Mouse (Mus musculus): ENCODE measurements around the gene Arg2. TPM values are rescaled to one million over a fixed set of nuclear protein-coding genes. Genes with fewer than 3 reads are reported as not detected.

Arg2 gene
- total RNA-seq (2017): 151 and 165 TPM in 2 replicates

- peak; percentile 95 for ATAC-seq (ENCODE audit: extremely low read depth, insufficient number of reproducible peaks, low FRiP score, poor library complexity, severe bottlenecking)
Observed at GRCm38 (mm10) chr12:79130299-79131177, at the start of gene Arg2. Gene Arg2, plus strand, starts transcription at chr12:79130777.

GRCm38 (mm10) chr12:79089182-79089812, 41.3 kb upstream of the Arg2 start, which contains the start of gene Pigh:
Gene Pigh, minus strand, starts transcription at chr12:79089651.
- peak; percentile 90 for ATAC-seq (ENCODE audit: extremely low read depth, insufficient number of reproducible peaks, low FRiP score, poor library complexity, severe bottlenecking)

GRCm38 (mm10) chr12:79092569-79092968, 38.0 kb upstream of the Arg2 start:
- ATAC-seq (ENCODE audit: extremely low read depth, insufficient number of reproducible peaks, low FRiP score, poor library complexity, severe bottlenecking): peak; percentile 59

GRCm38 (mm10) chr12:79097106-79097752, 33.3 kb upstream of the Arg2 start:
- ATAC-seq (ENCODE audit: extremely low read depth, insufficient number of reproducible peaks, low FRiP score, poor library complexity, severe bottlenecking): peak; percentile 57; the same call in 1 of the 2 replicates

- no peak for ATAC-seq (ENCODE audit: extremely low read depth, insufficient number of reproducible peaks, low FRiP score, poor library complexity, severe bottlenecking)
Observed at GRCm38 (mm10) chr12:79103773-79104172, 26.8 kb upstream of the Arg2 start.

- no peak for ATAC-seq (ENCODE audit: extremely low read depth, insufficient number of reproducible peaks, low FRiP score, poor library complexity, severe bottlenecking)
Observed at GRCm38 (mm10) chr12:79104544-79104943, 26.0 kb upstream of the Arg2 start.

GRCm38 (mm10) chr12:79105312-79105711, 25.3 kb upstream of the Arg2 start:
- ATAC-seq (ENCODE audit: extremely low read depth, insufficient number of reproducible peaks, low FRiP score, poor library complexity, severe bottlenecking): no peak

- no peak for ATAC-seq (ENCODE audit: extremely low read depth, insufficient number of reproducible peaks, low FRiP score, poor library complexity, severe bottlenecking)
Observed at GRCm38 (mm10) chr12:79118991-79119390, 11.6 kb upstream of the Arg2 start.

- no peak for ATAC-seq (ENCODE audit: extremely low read depth, insufficient number of reproducible peaks, low FRiP score, poor library complexity, severe bottlenecking)
Observed at GRCm38 (mm10) chr12:79122820-79123219, 7.8 kb upstream of the Arg2 start.

- ATAC-seq (ENCODE audit: extremely low read depth, insufficient number of reproducible peaks, low FRiP score, poor library complexity, severe bottlenecking): no peak
Observed at GRCm38 (mm10) chr12:79131178-79131675, 650 bp downstream of the Arg2 start.

GRCm38 (mm10) chr12:79131706-79132460, 1.3 kb downstream of the Arg2 start:
- peak; percentile 67 for ATAC-seq (ENCODE audit: extremely low read depth, insufficient number of reproducible peaks, low FRiP score, poor library complexity, severe bottlenecking)

GRCm38 (mm10) chr12:79134676-79135075, 4.1 kb downstream of the Arg2 start:
- no peak for ATAC-seq (ENCODE audit: extremely low read depth, insufficient number of reproducible peaks, low FRiP score, poor library complexity, severe bottlenecking)

- ATAC-seq (ENCODE audit: extremely low read depth, insufficient number of reproducible peaks, low FRiP score, poor library complexity, severe bottlenecking): no peak
Observed at GRCm38 (mm10) chr12:79135105-79135504, 4.5 kb downstream of the Arg2 start.

- ATAC-seq (ENCODE audit: extremely low read depth, insufficient number of reproducible peaks, low FRiP score, poor library complexity, severe bottlenecking): no peak
Observed at GRCm38 (mm10) chr12:79136949-79137348, 6.4 kb downstream of the Arg2 start.

GRCm38 (mm10) chr12:79138999-79139398, 8.4 kb downstream of the Arg2 start:
- ATAC-seq (ENCODE audit: extremely low read depth, insufficient number of reproducible peaks, low FRiP score, poor library complexity, severe bottlenecking): no peak

GRCm38 (mm10) chr12:79139417-79139816, 8.8 kb downstream of the Arg2 start:
- ATAC-seq (ENCODE audit: extremely low read depth, insufficient number of reproducible peaks, low FRiP score, poor library complexity, severe bottlenecking): no peak

- ATAC-seq (ENCODE audit: extremely low read depth, insufficient number of reproducible peaks, low FRiP score, poor library complexity, severe bottlenecking): peak; percentile 32; the same call in 1 of the 2 replicates
Observed at GRCm38 (mm10) chr12:79140811-79141210, 10.2 kb downstream of the Arg2 start.

GRCm38 (mm10) chr12:79141384-79141783, 10.8 kb downstream of the Arg2 start:
- ATAC-seq (ENCODE audit: extremely low read depth, insufficient number of reproducible peaks, low FRiP score, poor library complexity, severe bottlenecking): peak; percentile 53; the same call in 1 of the 2 replicates

- ATAC-seq (ENCODE audit: extremely low read depth, insufficient number of reproducible peaks, low FRiP score, poor library complexity, severe bottlenecking): no peak
Observed at GRCm38 (mm10) chr12:79149653-79150052, 19.1 kb downstream of the Arg2 start.
